In the genomic region with DNA sequence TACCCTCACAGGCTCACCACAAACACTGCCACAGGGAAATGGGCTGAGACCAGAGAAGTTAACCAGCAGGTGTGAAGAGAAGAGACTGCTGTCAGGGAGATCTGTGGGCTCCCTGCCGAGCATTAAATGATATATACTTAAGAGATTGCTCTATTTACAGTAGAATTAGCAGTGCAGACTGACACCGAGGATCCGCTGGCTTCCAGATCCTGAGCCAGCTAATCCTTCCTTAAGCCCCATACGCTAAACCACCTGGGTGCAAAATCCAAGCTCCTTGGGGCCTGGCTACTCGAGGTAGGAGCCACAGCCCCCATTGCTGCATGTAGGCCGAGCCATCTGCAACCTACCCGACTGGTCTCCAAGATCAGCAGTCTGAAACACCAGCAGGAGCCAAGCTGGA, we compare ENCODE assay signal across 24 mouse cellular contexts. TPM values are rescaled to one million over a fixed set of nuclear protein-coding genes. Genes with fewer than 3 reads are reported as not detected.
DNase-seq lines count a peak whose midpoint lies in the region; ATAC-seq lines count a peak whose summit lies in the region.
"Had no signal": no experiment of that assay in that cellular context is flagged by ENCODE, and none has a peak within 500 bp of the region (broad histone marks: within the 10 kb centered on the region; RNA-seq: fewer than 3 reads in every experiment).

No protein-coding gene starts in this region.

- peaks cover 100% of the 10 kb centered on the region for H3K4me1 ChIP-seq in forebrain, embryonic 10.5 days
- H3K4me1 ChIP-seq in forebrain, embryonic 16.5 days (replicated peaks; ENCODE audit: control insufficient read depth, insufficient read depth, low read length) = peaks cover 80% of the 10 kb centered on the region
- H3K4me1 ChIP-seq in limb, embryonic 12.5 days (replicated peaks) = peaks cover 92% of the 10 kb centered on the region
- H3K4me1 ChIP-seq in limb, embryonic 10.5 days = peaks cover 92% of the 10 kb centered on the region
- peaks cover 100% of the 10 kb centered on the region for H3K4me1 ChIP-seq in forebrain, embryonic 13.5 days

- H3K27ac ChIP-seq in forebrain, embryonic 10.5 days = peak overlapping the region; percentile 88
- no peak overlapping the region for H3K27ac ChIP-seq in forebrain, embryonic 16.5 days (ENCODE audit: low read length)
- 0 out of 2 replicates have a peak overlapping the region, but pooled peaks have one; percentile 5 for H3K27ac ChIP-seq in limb, embryonic 12.5 days
- H3K27ac ChIP-seq in limb, embryonic 10.5 days = no peak overlapping the region
- H3K27ac ChIP-seq in forebrain, embryonic 13.5 days = 0 out of 2 replicates have a peak overlapping the region, but pooled peaks have one; percentile 12
- H3K27ac ChIP-seq: heart, adult 2 months; limb, embryonic 13.5 days; liver, embryonic 12.5 days; neural tube, embryonic 15.5 days; stomach, embryonic 15.5 days had no signal

- no peaks in the 10 kb centered on the region for H3K9me3 ChIP-seq in forebrain, embryonic 10.5 days
- no peaks in the 10 kb centered on the region for H3K9me3 ChIP-seq in forebrain, embryonic 16.5 days (ENCODE audit: control insufficient read depth, low read length)
- no peaks in the 10 kb centered on the region for H3K9me3 ChIP-seq in limb, embryonic 12.5 days
- no peaks in the 10 kb centered on the region for H3K9me3 ChIP-seq in limb, embryonic 10.5 days (replicated peaks)
- no peaks in the 10 kb centered on the region for H3K9me3 ChIP-seq in forebrain, embryonic 13.5 days (replicated peaks)
- H3K9me3 ChIP-seq: heart, embryonic 15.5 days; limb, embryonic 13.5 days; liver, embryonic 12.5 days; neural tube, embryonic 15.5 days; stomach, embryonic 15.5 days had no signal

- no peak overlapping the region for H3K4me2 ChIP-seq in forebrain, embryonic 16.5 days (ENCODE audit: low read length)
- H3K4me2 ChIP-seq in limb, embryonic 12.5 days = no peak overlapping the region
- H3K4me2 ChIP-seq in forebrain, embryonic 13.5 days = no peak overlapping the region
- H3K4me2 ChIP-seq: heart, embryonic 15.5 days; limb, embryonic 13.5 days; liver, embryonic 12.5 days; midbrain, embryonic 11.5 days; neural tube, embryonic 15.5 days; stomach, embryonic 15.5 days had no signal

- no peak for DNase-seq in forebrain, embryonic 10.5 days (ENCODE audit: extremely low spot score, low spot score)
- DNase-seq in limb, embryonic 10.5 days (ENCODE audit: low spot score) = no peak
- peak; percentile 17 for DNase-seq in yolk sac, embryonic 10.5 days (ENCODE audit: low spot score)
- no peak for DNase-seq in adrenal gland, adult 18-20 months (ENCODE audit: low spot score in 2 of 2)
- no peak for DNase-seq in kidney, postnatal 36 days
- DNase-seq: adrenal gland, postnatal 10 days; cerebellum, adult 8-10 months; gastrocnemius, postnatal 36 days; heart, adult 2 months; heart, postnatal 36 days; kidney, adult 18-20 months; lung, adult 18-20 months; lung, postnatal 10 days; thymus, postnatal 36 days had no signal

- no peak for ATAC-seq in forebrain, embryonic 16.5 days
- no peak for ATAC-seq in limb, embryonic 12.5 days (ENCODE audit: insufficient number of reproducible peaks, insufficient read depth, low FRiP score, low TSS enrichment, low read depth)
- ATAC-seq in forebrain, embryonic 13.5 days = no peak
- ATAC-seq: activated CD4-positive, CD25-positive, alpha-beta regulatory T cell, adult 4 months; liver, embryonic 12.5 days had no signal

- H3K9ac ChIP-seq in forebrain, embryonic 16.5 days (replicated peaks; ENCODE audit: low read depth, low read length) = no peak overlapping the region
- no peak overlapping the region for H3K9ac ChIP-seq in limb, embryonic 12.5 days (replicated peaks)
- H3K9ac ChIP-seq in forebrain, embryonic 13.5 days = peak overlapping the region; percentile 45; the same call in 1 of the 2 replicates
- H3K9ac ChIP-seq: heart, embryonic 15.5 days; limb, embryonic 13.5 days; neural tube, embryonic 15.5 days; stomach, embryonic 15.5 days had no signal

- peaks cover 69% of the 10 kb centered on the region for H3K27me3 ChIP-seq in forebrain, embryonic 10.5 days (ENCODE audit: poor library complexity, severe bottlenecking)
- H3K27me3 ChIP-seq in forebrain, embryonic 16.5 days (replicated peaks; ENCODE audit: control insufficient read depth, insufficient read depth, low read length) = no peaks in the 10 kb centered on the region
- H3K27me3 ChIP-seq in limb, embryonic 12.5 days = no peaks in the 10 kb centered on the region
- peaks cover 12% of the 10 kb centered on the region; the same call in 1 of the 2 replicates for H3K27me3 ChIP-seq in limb, embryonic 10.5 days (ENCODE audit: low read depth, poor library complexity, severe bottlenecking)
- 0 out of 2 replicates have a peak, but pooled peaks cover 4% of the 10 kb centered on the region for H3K27me3 ChIP-seq in forebrain, embryonic 13.5 days
- H3K27me3 ChIP-seq: stomach, embryonic 15.5 days had no signal

- H3K36me3 ChIP-seq in forebrain, embryonic 10.5 days (replicated peaks) = no peaks in the 10 kb centered on the region
- no peaks in the 10 kb centered on the region for H3K36me3 ChIP-seq in forebrain, embryonic 16.5 days (ENCODE audit: control insufficient read depth, insufficient read depth)
- H3K36me3 ChIP-seq in limb, embryonic 12.5 days = 0 out of 2 replicates have a peak, but pooled peaks cover 8% of the 10 kb centered on the region
- peaks cover 15% of the 10 kb centered on the region for H3K36me3 ChIP-seq in limb, embryonic 10.5 days
- H3K36me3 ChIP-seq in forebrain, embryonic 13.5 days (ENCODE audit: poor library complexity, severe bottlenecking) = no peaks in the 10 kb centered on the region
- H3K36me3 ChIP-seq: heart, embryonic 15.5 days; limb, embryonic 13.5 days; liver, embryonic 12.5 days; neural tube, embryonic 15.5 days; stomach, embryonic 15.5 days had no signal

- no peak overlapping the region for H3K4me3 ChIP-seq in forebrain, embryonic 10.5 days
- H3K4me3 ChIP-seq in forebrain, embryonic 16.5 days (replicated peaks; ENCODE audit: low read length) = no peak overlapping the region
- no peak overlapping the region for H3K4me3 ChIP-seq in limb, embryonic 12.5 days (replicated peaks)
- no peak overlapping the region for H3K4me3 ChIP-seq in limb, embryonic 10.5 days
- H3K4me3 ChIP-seq in forebrain, embryonic 13.5 days = no peak overlapping the region
- H3K4me3 ChIP-seq: heart, adult 2 months; heart, embryonic 15.5 days; limb, embryonic 13.5 days; liver, embryonic 12.5 days; neural tube, embryonic 15.5 days; stomach, embryonic 15.5 days had no signal

- WGBS in forebrain, embryonic 10.5 days = 34% methylated on average over 7 of the region's 7 CpGs
- WGBS in forebrain, embryonic 16.5 days = 37% methylated on average over 7 of the region's 7 CpGs
- 42% methylated on average over 7 of the region's 7 CpGs for WGBS in limb, embryonic 12.5 days
- WGBS in limb, embryonic 10.5 days = 43% methylated on average over 7 of the region's 7 CpGs
- WGBS in forebrain, embryonic 13.5 days = 32% methylated on average over 7 of the region's 7 CpGs

RNA-seq across cellular contexts. Expression of a gene that starts 38.3 kb away (rescaled TPM):
- polyA plus RNA-seq in forebrain, embryonic 10.5 days (2016; fragmentation: Nextera tagmentation; extraction: Ambion mirVana) = 40.1 and 43.1 TPM in 2 replicates
- 29.8 and 35.0 TPM in 2 replicates for polyA plus RNA-seq in forebrain, embryonic 16.5 days (2015; fragmentation: Nextera tagmentation; extraction: Ambion mirVana)
- polyA plus RNA-seq in limb, embryonic 12.5 days (2016; fragmentation: Nextera tagmentation; extraction: Ambion mirVana) = 97.9 and 115 TPM in 2 replicates
- 67.4 and 93.9 TPM in 2 replicates for polyA plus RNA-seq in limb, embryonic 10.5 days (2016; fragmentation: Nextera tagmentation; extraction: Ambion mirVana)
- polyA plus RNA-seq in forebrain, embryonic 13.5 days (2015; fragmentation: Nextera tagmentation; extraction: Ambion mirVana) = 37.6 and 41.3 TPM in 2 replicates
- total RNA-seq in adrenal gland, adult 18-20 months (2021) = 1 to 10 TPM; 4.3 to 7.6 TPM

Comparison
In these comparisons a context has a peak if more than half of its experiments do, and no peak if none do; other contexts are left out.
1. H3K27ac ChIP-seq: peak in forebrain, embryonic 10.5 days (single experiment), limb, embryonic 12.5 days (single experiment) and forebrain, embryonic 13.5 days (single experiment); none in forebrain, embryonic 16.5 days (single experiment) and limb, embryonic 10.5 days (single experiment).